Comparison of ENCODE assay signal across 23 mouse cellular contexts in the genomic region with DNA sequence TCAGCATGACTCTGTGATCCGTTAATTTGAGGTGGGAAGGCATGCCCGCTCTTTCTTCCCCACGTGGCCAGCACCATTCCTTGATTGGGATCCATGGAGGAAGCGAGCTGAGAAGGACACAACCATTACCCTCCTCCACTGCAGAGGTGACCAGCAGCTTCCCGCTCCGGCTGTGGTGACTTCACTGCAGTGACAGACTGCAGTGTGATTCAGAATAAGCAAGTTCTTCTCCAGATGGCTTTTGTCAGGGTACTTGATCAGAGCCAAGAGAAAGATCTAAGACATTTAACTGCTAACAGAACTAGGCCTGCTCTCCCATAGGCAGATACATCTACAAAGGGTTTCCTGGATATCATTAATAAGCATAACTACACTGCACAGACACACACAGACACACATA. TPM values are rescaled to one million over a fixed set of nuclear protein-coding genes. Genes with fewer than 3 reads are reported as not detected.
A peak's percentile ranks its signal among the peaks of the same experiment; 100 is the strongest.
DNase-seq lines count a peak whose midpoint lies in the region; ATAC-seq and TF ChIP-seq lines count a peak whose summit lies in the region.
"Had no signal": no experiment of that assay in that cellular context is flagged by ENCODE, and none has a peak within 500 bp of the region (broad histone marks: within the 10 kb centered on the region; RNA-seq: fewer than 3 reads in every experiment).

No protein-coding gene starts in this region.

- H3K36me3 ChIP-seq in forebrain, postnatal 0 days (ENCODE audit: insufficient read depth) = peaks cover 71% of the 10 kb centered on the region
- H3K36me3 ChIP-seq in forebrain, embryonic 11.5 days (ENCODE audit: control insufficient read depth, insufficient read depth, low read length) = no peaks in the 10 kb centered on the region; the same call in 1 of the 2 replicates
- peaks cover 78% of the 10 kb centered on the region for H3K36me3 ChIP-seq in kidney, embryonic 15.5 days
- H3K36me3 ChIP-seq in kidney, embryonic 14.5 days (ENCODE audit: control insufficient read depth, insufficient read depth, low read length) = peaks cover 66% of the 10 kb centered on the region
- peaks cover 12% of the 10 kb centered on the region for H3K36me3 ChIP-seq in lung, embryonic 16.5 days (ENCODE audit: control insufficient read depth, insufficient read depth, low read length)

- peaks cover 2% of the 10 kb centered on the region; the same call in 1 of the 2 replicates for H3K4me1 ChIP-seq in forebrain, postnatal 0 days (ENCODE audit: insufficient read depth)
- peaks cover 1% of the 10 kb centered on the region for H3K4me1 ChIP-seq in forebrain, embryonic 11.5 days (replicated peaks; ENCODE audit: control insufficient read depth, insufficient read depth, low read length)
- peaks cover 17% of the 10 kb centered on the region for H3K4me1 ChIP-seq in kidney, embryonic 15.5 days
- peaks cover 1% of the 10 kb centered on the region for H3K4me1 ChIP-seq in kidney, embryonic 14.5 days (ENCODE audit: control insufficient read depth, insufficient read depth, low read length)
- peaks cover 2% of the 10 kb centered on the region for H3K4me1 ChIP-seq in lung, embryonic 16.5 days (replicated peaks; ENCODE audit: control insufficient read depth, insufficient read depth, low read length)

- H3K27ac ChIP-seq in forebrain, postnatal 0 days (ENCODE audit: low read depth, low read length) = no peak overlapping the region
- H3K27ac ChIP-seq in forebrain, embryonic 11.5 days (ENCODE audit: low read depth, low read length) = no peak overlapping the region
- H3K27ac ChIP-seq in kidney, embryonic 15.5 days = 0 out of 2 replicates have a peak overlapping the region, but pooled peaks have one; percentile 27
- H3K27ac ChIP-seq in kidney, embryonic 14.5 days (ENCODE audit: low read depth, low read length) = no peak overlapping the region
- H3K27ac ChIP-seq in lung, embryonic 16.5 days (ENCODE audit: low read length) = no peak overlapping the region
- H3K27ac ChIP-seq: forebrain, embryonic 10.5 days; gastrocnemius, adult 2 months; hindbrain, embryonic 15.5 days had no signal

- H3K9ac ChIP-seq in forebrain, postnatal 0 days = no peak overlapping the region
- H3K9ac ChIP-seq in forebrain, embryonic 11.5 days (ENCODE audit: low read length) = no peak overlapping the region
- no peak overlapping the region for H3K9ac ChIP-seq in kidney, embryonic 15.5 days
- H3K9ac ChIP-seq in kidney, embryonic 14.5 days (ENCODE audit: low read depth, low read length) = no peak overlapping the region
- H3K9ac ChIP-seq in lung, embryonic 16.5 days (ENCODE audit: low read length) = no peak overlapping the region
- H3K9ac ChIP-seq: heart, embryonic 12.5 days; hindbrain, embryonic 15.5 days had no signal

- WGBS in forebrain, postnatal 0 days = 86% methylated on average over 6 of the region's 6 CpGs
- 92% methylated on average over 6 of the region's 6 CpGs for WGBS in forebrain, embryonic 11.5 days
- WGBS in kidney, embryonic 15.5 days = 76% methylated on average over 6 of the region's 6 CpGs
- WGBS in kidney, embryonic 14.5 days = 76% methylated on average over 6 of the region's 6 CpGs
- WGBS in lung, embryonic 16.5 days = 75% methylated on average over 6 of the region's 6 CpGs

- no peak overlapping the region for H3K4me3 ChIP-seq in forebrain, postnatal 0 days (ENCODE audit: low read depth, low read length)
- no peak overlapping the region for H3K4me3 ChIP-seq in forebrain, embryonic 11.5 days (ENCODE audit: low read depth, low read length)
- H3K4me3 ChIP-seq in kidney, embryonic 15.5 days (replicated peaks) = no peak overlapping the region
- no peak overlapping the region for H3K4me3 ChIP-seq in kidney, embryonic 14.5 days (ENCODE audit: low read length)
- no peak overlapping the region for H3K4me3 ChIP-seq in lung, embryonic 16.5 days (ENCODE audit: low read length)
- H3K4me3 ChIP-seq: forebrain, embryonic 10.5 days; gastrocnemius, adult 2 months; heart, embryonic 12.5 days; hindbrain, embryonic 15.5 days had no signal

- no peak overlapping the region for H3K4me2 ChIP-seq in forebrain, postnatal 0 days (ENCODE audit: low read depth)
- no peak overlapping the region for H3K4me2 ChIP-seq in forebrain, embryonic 11.5 days (ENCODE audit: low read depth, low read length, severe bottlenecking)
- H3K4me2 ChIP-seq in kidney, embryonic 15.5 days = no peak overlapping the region
- no peak overlapping the region for H3K4me2 ChIP-seq in kidney, embryonic 14.5 days (replicated peaks; ENCODE audit: low read depth, low read length)
- H3K4me2 ChIP-seq in lung, embryonic 16.5 days (ENCODE audit: low read depth, low read length) = no peak overlapping the region
- H3K4me2 ChIP-seq: heart, embryonic 12.5 days; hindbrain, embryonic 15.5 days had no signal

- H3K27me3 ChIP-seq in forebrain, postnatal 0 days (ENCODE audit: insufficient read depth, low read length) = no peaks in the 10 kb centered on the region
- no peaks in the 10 kb centered on the region for H3K27me3 ChIP-seq in forebrain, embryonic 11.5 days (ENCODE audit: control insufficient read depth, insufficient read depth, low read length)
- H3K27me3 ChIP-seq in kidney, embryonic 15.5 days = no peaks in the 10 kb centered on the region
- no peaks in the 10 kb centered on the region for H3K27me3 ChIP-seq in kidney, embryonic 14.5 days (ENCODE audit: control insufficient read depth, insufficient read depth, low read length)
- no peaks in the 10 kb centered on the region for H3K27me3 ChIP-seq in lung, embryonic 16.5 days (ENCODE audit: control insufficient read depth, insufficient read depth, low read depth, low read length)
- H3K27me3 ChIP-seq: heart, embryonic 12.5 days; hindbrain, embryonic 15.5 days had no signal

- peak; percentile 32; the same call in 1 of the 2 replicates for ATAC-seq in forebrain, postnatal 0 days
- ATAC-seq in forebrain, embryonic 11.5 days (replicated peaks; ENCODE audit: low FRiP score) = no peak
- no peak for ATAC-seq in kidney, embryonic 15.5 days (replicated peaks; ENCODE audit: low FRiP score)
- ATAC-seq in kidney, embryonic 14.5 days (ENCODE audit: low FRiP score, low TSS enrichment) = no peak
- peak; percentile 53 for ATAC-seq in lung, embryonic 16.5 days (ENCODE audit: low read depth)
- ATAC-seq: activated CD4-positive, CD25-positive, alpha-beta regulatory T cell, adult 4 months; forebrain, embryonic 14.5 days had no signal

- DNase-seq in forebrain, postnatal 0 days = no peak
- DNase-seq in forebrain, embryonic 11.5 days (ENCODE audit: low spot score) = no peak
- no peak for DNase-seq in kidney, postnatal 36 days
- DNase-seq in kidney, postnatal 14 days = peak; percentile 47
- DNase-seq in lung, postnatal 25 days (ENCODE audit: low spot score) = no peak
- DNase-seq: adrenal gland, adult 8-10 months; adrenal gland, postnatal 25 days; cerebellum, adult 18-20 months; cerebellum, adult 9-10 months; cerebellum, postnatal 14 days; gastrocnemius, adult 2 months; gastrocnemius, postnatal 14 days; heart, adult 11 months; heart, postnatal 14 days; heart, postnatal 4 days had no signal

- no peak for TF ChIP-seq CTCF in forebrain, postnatal 0 days (IDR thresholded peaks at IDR 0.05; ENCODE audit: low read depth)

- no peaks in the 10 kb centered on the region for H3K9me3 ChIP-seq in forebrain, postnatal 0 days (ENCODE audit: low read length)
- no peaks in the 10 kb centered on the region for H3K9me3 ChIP-seq in forebrain, embryonic 11.5 days (ENCODE audit: control insufficient read depth, low read length)
- no peaks in the 10 kb centered on the region for H3K9me3 ChIP-seq in kidney, embryonic 15.5 days (replicated peaks)
- H3K9me3 ChIP-seq in kidney, embryonic 14.5 days (ENCODE audit: control insufficient read depth, low read length) = no peaks in the 10 kb centered on the region
- H3K9me3 ChIP-seq in lung, embryonic 16.5 days (ENCODE audit: control insufficient read depth, low read length) = no peaks in the 10 kb centered on the region
- H3K9me3 ChIP-seq: forebrain, embryonic 10.5 days; heart, embryonic 12.5 days; hindbrain, embryonic 15.5 days had no signal

RNA-seq across cellular contexts. Expression of gene Cep131, which starts 6.3 kb away (rescaled TPM):
- 18.3 and 21.4 TPM in 2 replicates for total RNA-seq in forebrain, postnatal 0 days (2014; rRNA removed)
- 21.0 and 22.0 TPM in 2 replicates for polyA plus RNA-seq in forebrain, postnatal 0 days (2015; fragmentation: Nextera tagmentation; extraction: Ambion mirVana)
- 50.1 and 51.9 TPM in 2 replicates for polyA plus RNA-seq in forebrain, embryonic 11.5 days (2014; fragmentation: Nextera tagmentation; extraction: Ambion mirVana)
- polyA plus RNA-seq in kidney, embryonic 15.5 days (2015; fragmentation: Nextera tagmentation; extraction: Ambion mirVana) = 23.7 and 27.7 TPM in 2 replicates
- 19.9 and 28.1 TPM in 2 replicates for polyA plus RNA-seq in kidney, embryonic 14.5 days (2014; fragmentation: Nextera tagmentation; extraction: Ambion mirVana)
- 15.3 and 16.4 TPM in 2 replicates for polyA plus RNA-seq in lung, embryonic 16.5 days (2015; fragmentation: Nextera tagmentation; extraction: Ambion mirVana)

RNA-seq across cellular contexts. Expression of gene Tepsin, which starts 18.2 kb away (rescaled TPM):
- total RNA-seq in forebrain, postnatal 0 days (2014; rRNA removed) = 19.0 and 25.8 TPM in 2 replicates
- 12.7 and 14.8 TPM in 2 replicates for polyA plus RNA-seq in forebrain, postnatal 0 days (2015; fragmentation: Nextera tagmentation; extraction: Ambion mirVana)
- polyA plus RNA-seq in forebrain, embryonic 11.5 days (2014; fragmentation: Nextera tagmentation; extraction: Ambion mirVana) = 22.0 and 24.8 TPM in 2 replicates
- 19.5 and 22.4 TPM in 2 replicates for polyA plus RNA-seq in kidney, embryonic 15.5 days (2015; fragmentation: Nextera tagmentation; extraction: Ambion mirVana)
- 12.2 and 15.6 TPM in 2 replicates for polyA plus RNA-seq in kidney, embryonic 14.5 days (2014; fragmentation: Nextera tagmentation; extraction: Ambion mirVana)
- 17.8 and 18.2 TPM in 2 replicates for polyA plus RNA-seq in lung, embryonic 16.5 days (2015; fragmentation: Nextera tagmentation; extraction: Ambion mirVana)

RNA-seq across cellular contexts. Expression of gene Ndufaf8, which starts 18.4 kb away (rescaled TPM):
- total RNA-seq in forebrain, postnatal 0 days (2014; rRNA removed) = 16.7 and 32.2 TPM in 2 replicates
- polyA plus RNA-seq in forebrain, postnatal 0 days (2015; fragmentation: Nextera tagmentation; extraction: Ambion mirVana) = 58.1 and 74.8 TPM in 2 replicates
- 65.2 and 69.9 TPM in 2 replicates for polyA plus RNA-seq in forebrain, embryonic 11.5 days (2014; fragmentation: Nextera tagmentation; extraction: Ambion mirVana)
- 83.0 and 90.1 TPM in 2 replicates for polyA plus RNA-seq in kidney, embryonic 15.5 days (2015; fragmentation: Nextera tagmentation; extraction: Ambion mirVana)
- polyA plus RNA-seq in kidney, embryonic 14.5 days (2014; fragmentation: Nextera tagmentation; extraction: Ambion mirVana) = 97.3 and 115 TPM in 2 replicates
- polyA plus RNA-seq in lung, embryonic 16.5 days (2015; fragmentation: Nextera tagmentation; extraction: Ambion mirVana) = 64.7 and 78.3 TPM in 2 replicates

RNA-seq across cellular contexts. Expression of gene Aatk, which starts 33.3 kb away (rescaled TPM):
- 104 and 110 TPM in 2 replicates for total RNA-seq in forebrain, postnatal 0 days (2014; rRNA removed)
- 27.3 and 31.7 TPM in 2 replicates for polyA plus RNA-seq in forebrain, postnatal 0 days (2015; fragmentation: Nextera tagmentation; extraction: Ambion mirVana)
- polyA plus RNA-seq in forebrain, embryonic 11.5 days (2014; fragmentation: Nextera tagmentation; extraction: Ambion mirVana) = 2.8 and 3.5 TPM in 2 replicates
- 2.4 and 3.2 TPM in 2 replicates for polyA plus RNA-seq in kidney, embryonic 15.5 days (2015; fragmentation: Nextera tagmentation; extraction: Ambion mirVana)
- polyA plus RNA-seq in kidney, embryonic 14.5 days (2014; fragmentation: Nextera tagmentation; extraction: Ambion mirVana) = 1.3 and 1.9 TPM in 2 replicates
- polyA plus RNA-seq in lung, embryonic 16.5 days (2015; fragmentation: Nextera tagmentation; extraction: Ambion mirVana) = 2.0 and 2.2 TPM in 2 replicates
- polyA plus RNA-seq: activated CD4-positive, CD25-positive, alpha-beta regulatory T cell, adult 4 months had no signal

Comparison
In these comparisons a context has a peak if more than half of its experiments do, and no peak if none do; other contexts are left out.
1. ATAC-seq: peak in forebrain, postnatal 0 days (single experiment) and lung, embryonic 16.5 days (single experiment); none in forebrain, embryonic 11.5 days (single experiment), kidney, embryonic 15.5 days (single experiment) and kidney, embryonic 14.5 days (single experiment).